Mouse (Mus musculus): ENCODE measurements at regions not wholly inside any gene's neighbourhood (a gene's known extent, or its start where the extent isn't known, plus 50 kb on each side); places are given as distances from the start of the nearest gene placed in this dataset.

- intact Hi-C loops (cut with DNase I), result no loop called here
Observed at GRCm38 (mm10) chr11:24377530-24377929, 299.7 kb downstream of the Bcl11a start.

GRCm38 (mm10) chr11:24390578-24390977 lies 312.7 kb downstream of the Bcl11a start:
- intact Hi-C loops (cut with DNase I), result no loop called here

GRCm38 (mm10) chr11:24391385-24391784 lies 313.5 kb downstream of the Bcl11a start:
- intact Hi-C loops (cut with DNase I), result no loop called here

GRCm38 (mm10) chr11:24395478-24395877 lies 317.6 kb downstream of the Bcl11a start:
- intact Hi-C loops (cut with DNase I), result no loop called here

- intact Hi-C loops (cut with DNase I), result no loop called here
Observed at GRCm38 (mm10) chr11:24396911-24397310, 319.1 kb downstream of the Bcl11a start.

- intact Hi-C loops (cut with DNase I), result no loop called here
Observed at GRCm38 (mm10) chr11:24397710-24398109, 319.9 kb downstream of the Bcl11a start.

- intact Hi-C loops (cut with DNase I), result no loop called here
Observed at GRCm38 (mm10) chr11:24401151-24401550, 323.3 kb downstream of the Bcl11a start.

GRCm38 (mm10) chr11:24402127-24402526 lies 324.3 kb downstream of the Bcl11a start:
- intact Hi-C loops (cut with DNase I), result no loop called here

- intact Hi-C loops (cut with DNase I), result no loop called here
Observed at GRCm38 (mm10) chr11:24414804-24415203, 336.9 kb downstream of the Bcl11a start.

GRCm38 (mm10) chr11:24422066-24422775 lies 344.4 kb downstream of the Bcl11a start:
- intact Hi-C loops (cut with DNase I), result no loop called here

GRCm38 (mm10) chr11:24423278-24423677 lies 345.4 kb downstream of the Bcl11a start:
- intact Hi-C loops (cut with DNase I), result no loop called here

- intact Hi-C loops (cut with DNase I), result no loop called here
Observed at GRCm38 (mm10) chr11:24426995-24427883, 349.4 kb downstream of the Bcl11a start.

GRCm38 (mm10) chr11:24448608-24449007 lies 370.8 kb downstream of the Bcl11a start:
- intact Hi-C loops (cut with DNase I), result no loop called here

GRCm38 (mm10) chr11:24452267-24452666 lies 374.4 kb downstream of the Bcl11a start:
- intact Hi-C loops (cut with DNase I), result no loop called here

GRCm38 (mm10) chr11:24464642-24465041 lies 386.8 kb downstream of the Bcl11a start:
- intact Hi-C loops (cut with DNase I), result no loop called here

GRCm38 (mm10) chr11:24467458-24467857 lies 389.6 kb downstream of the Bcl11a start:
- intact Hi-C loops (cut with DNase I), result no loop called here

GRCm38 (mm10) chr11:24470469-24470868 lies 392.6 kb downstream of the Bcl11a start:
- intact Hi-C loops (cut with DNase I), result no loop called here

GRCm38 (mm10) chr11:24472617-24473367 lies 394.9 kb downstream of the Bcl11a start:
- intact Hi-C loops (cut with DNase I), result no loop called here

- intact Hi-C loops (cut with DNase I), result no loop called here
Observed at GRCm38 (mm10) chr11:24473368-24474010, 395.6 kb downstream of the Bcl11a start.

GRCm38 (mm10) chr11:24502722-24503424 lies 425.0 kb downstream of the Bcl11a start:
- intact Hi-C loops (cut with DNase I), result no loop called here

GRCm38 (mm10) chr11:24515568-24515967 lies 437.7 kb downstream of the Bcl11a start:
- intact Hi-C loops (cut with DNase I), result no loop called here

All from adrenal gland (tissue).